ENCODE assay signal across 21 mouse cellular contexts in the genomic region with DNA sequence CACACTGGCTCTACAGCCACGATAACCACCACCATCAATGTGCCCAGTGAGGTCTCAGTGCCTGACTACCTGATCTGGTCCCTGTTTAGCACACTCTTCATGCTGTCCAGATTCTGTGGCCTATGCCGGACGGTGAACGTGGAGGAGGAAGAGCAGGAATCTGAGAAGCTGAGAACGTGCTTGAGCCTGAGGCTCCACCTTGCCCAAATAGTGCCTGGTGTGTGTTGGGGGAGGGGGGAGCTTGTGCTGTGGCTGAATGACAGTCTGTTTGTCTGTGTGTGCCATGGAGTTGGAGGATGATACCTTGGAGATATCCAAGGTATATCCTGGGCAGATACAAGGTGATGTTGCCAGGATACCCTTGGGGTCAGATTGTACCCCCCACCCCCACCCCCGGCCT. TPM values are rescaled to one million over a fixed set of nuclear protein-coding genes. Genes with fewer than 3 reads are reported as not detected.
DNase-seq lines count a peak whose midpoint lies in the region; ATAC-seq and TF ChIP-seq lines count a peak whose summit lies in the region.
"Had no signal": no experiment of that assay in that cellular context is flagged by ENCODE, and none has a peak within 500 bp of the region (broad histone marks: within the 10 kb centered on the region; RNA-seq: fewer than 3 reads in every experiment).

No protein-coding gene starts in this region.

- H3K27me3 ChIP-seq in intestine, embryonic 14.5 days (replicated peaks; ENCODE audit: control insufficient read depth, insufficient read depth, low read length): no peaks in the 10 kb centered on the region
- no peaks in the 10 kb centered on the region for H3K27me3 ChIP-seq in intestine, postnatal 0 days (replicated peaks; ENCODE audit: control insufficient read depth, insufficient read depth, low read length)
- H3K27me3 ChIP-seq: liver, embryonic 15.5 days had no signal

- H3K4me3 ChIP-seq in intestine, embryonic 14.5 days (ENCODE audit: low read depth, low read length): no peak overlapping the region
- H3K4me3 ChIP-seq in intestine, postnatal 0 days (ENCODE audit: low read depth, low read length): no peak overlapping the region
- H3K4me3 ChIP-seq in ES-E14 (ENCODE audit: insufficient read depth in 1 of 2, low read depth in 1 of 2, low read length in 2 of 2, poor library complexity in 1 of 2, severe bottlenecking in 1 of 2): no peak overlapping the region; a peak in 1 of 4 replicates
- H3K4me3 ChIP-seq: liver, embryonic 15.5 days had no signal

- no peaks in the 10 kb centered on the region for H3K36me3 ChIP-seq in intestine, embryonic 14.5 days (ENCODE audit: control insufficient read depth, insufficient read depth, low read length)
- H3K36me3 ChIP-seq in intestine, postnatal 0 days (ENCODE audit: control insufficient read depth, insufficient read depth): no peaks in the 10 kb centered on the region
- no peaks in the 10 kb centered on the region for H3K36me3 ChIP-seq in ES-E14 (ENCODE audit: control insufficient read depth, insufficient read depth, low read length, poor library complexity, severe bottlenecking)
- H3K36me3 ChIP-seq: liver, embryonic 15.5 days had no signal

- no peak overlapping the region for H3K27ac ChIP-seq in intestine, embryonic 14.5 days (ENCODE audit: low read depth)
- H3K27ac ChIP-seq in intestine, postnatal 0 days (ENCODE audit: low read depth, low read length): no peak overlapping the region
- no peak overlapping the region; the same call in 1 of the 2 replicates for H3K27ac ChIP-seq in ES-E14 (ENCODE audit: insufficient read depth, low read depth, low read length, poor library complexity, severe bottlenecking)
- H3K27ac ChIP-seq: liver, embryonic 15.5 days had no signal

- H3K9ac ChIP-seq in intestine, embryonic 14.5 days (ENCODE audit: low read length): no peak overlapping the region
- H3K9ac ChIP-seq in intestine, postnatal 0 days (ENCODE audit: low read depth, low read length): no peak overlapping the region
- 0 out of 2 replicates have a peak overlapping the region, but pooled peaks have one; percentile 9 for H3K9ac ChIP-seq in ES-E14 (ENCODE audit: insufficient read depth, low read depth, low read length, poor library complexity, severe bottlenecking)
- H3K9ac ChIP-seq: liver, embryonic 15.5 days had no signal

- no peaks in the 10 kb centered on the region for H3K9me3 ChIP-seq in intestine, embryonic 14.5 days (ENCODE audit: control insufficient read depth, low read length)
- H3K9me3 ChIP-seq in intestine, postnatal 0 days (ENCODE audit: control insufficient read depth): no peaks in the 10 kb centered on the region
- H3K9me3 ChIP-seq in ES-E14 (ENCODE audit: control insufficient read depth, insufficient read depth, low read depth, low read length): no peaks in the 10 kb centered on the region
- H3K9me3 ChIP-seq: liver, embryonic 15.5 days had no signal

- peak; percentile 19; the same call in 1 of the 2 replicates for ATAC-seq in intestine, embryonic 14.5 days (replicated peaks; ENCODE audit: low FRiP score, low TSS enrichment, low read depth)
- ATAC-seq in intestine, postnatal 0 days: no peak
- ATAC-seq in megakaryocyte progenitor cell, adult 5-6 weeks (replicated peaks; ENCODE audit: poor library complexity): peak; percentile 9; the same call in 1 of the 2 replicates

- H3K4me2 ChIP-seq in intestine, embryonic 14.5 days (ENCODE audit: low read length): no peak overlapping the region
- H3K4me2 ChIP-seq in intestine, postnatal 0 days (replicated peaks; ENCODE audit: low read depth): no peak overlapping the region
- H3K4me2 ChIP-seq: heart, embryonic 11.5 days; liver, embryonic 15.5 days had no signal

- in situ Hi-C loops in ES-E14 (cut with MboI; ENCODE audit: low sequenced_read_pairs in 2 of 2, unreplicated experiment in 2 of 2): no loop called here

- DNase-seq in intestine, embryonic 14.5 days (ENCODE audit: low spot score): no peak
- DNase-seq in ES-E14 (ENCODE audit: low read depth, low spot score): no peak
- peak; percentile 54 for DNase-seq in induced T-regulatory cell, adult 2 months (ENCODE audit: low read depth)
- no peak for DNase-seq in urinary bladder, adult 18-20 months (ENCODE audit: low spot score in 2 of 2)
- DNase-seq in cerebellum, postnatal 4 days (ENCODE audit: low spot score in 2 of 2): no peak
- DNase-seq in gastrocnemius, adult 8-10 months (ENCODE audit: low spot score in 2 of 2): no peak
- DNase-seq: adrenal gland, postnatal 10 days; cerebellum, adult 9-10 months; gastrocnemius, postnatal 25 days; heart, postnatal 4 days; kidney, adult 18-20 months; kidney, postnatal 14 days; right cerebral cortex, postnatal 4 days; thymus, postnatal 14 days had no signal

- WGBS in intestine, embryonic 14.5 days: 54% methylated on average over 6 of the region's 6 CpGs
- WGBS in intestine, postnatal 0 days: 42% methylated on average over 6 of the region's 6 CpGs

- no peaks in the 10 kb centered on the region for H3K4me1 ChIP-seq in intestine, embryonic 14.5 days (replicated peaks; ENCODE audit: control insufficient read depth, insufficient read depth, low read length)
- H3K4me1 ChIP-seq in intestine, postnatal 0 days (replicated peaks; ENCODE audit: control insufficient read depth, insufficient read depth, low read length): no peaks in the 10 kb centered on the region
- peaks cover 7 to 33% of the 10 kb centered on the region in 2 experiments for H3K4me1 ChIP-seq in ES-E14 (ENCODE audit: control insufficient read depth in 2 of 2, insufficient read depth in 2 of 2, low read length in 2 of 2, poor library complexity in 1 of 2)

- TF ChIP-seq CTCF in intestine, postnatal 0 days (IDR thresholded peaks at IDR 0.05; ENCODE audit: low read depth): no peak

TF ChIP-seq in ES-E14, 5 proteins besides CTCF, POLR2A, EP300 and RAD21:
- no peak for TF ChIP-seq HCFC1 (IDR thresholded peaks at IDR 0.05; ENCODE audit: borderline replicate concordance, insufficient read depth, low read length)
- no peak for TF ChIP-seq ZC3H11A (IDR thresholded peaks at IDR 0.05; ENCODE audit: borderline replicate concordance, low read depth, low read length)
- no peak for TF ChIP-seq ZNF384 (IDR thresholded peaks at IDR 0.05; ENCODE audit: low read depth, low read length)
- TF ChIP-seq MAFK (IDR thresholded peaks at IDR 0.05; ENCODE audit: insufficient read depth, low read depth, low read length): no peak
- no peak for TF ChIP-seq CHD2 (IDR thresholded peaks at IDR 0.05; ENCODE audit: low read depth, low read length)

RNA-seq across cellular contexts. Expression of gene Ifitm3, which starts 20.4 kb away (rescaled TPM):
- 295 and 303 TPM in 2 replicates for polyA plus RNA-seq in intestine, embryonic 14.5 days (2014; fragmentation: Nextera tagmentation; extraction: Ambion mirVana)
- 324 and 334 TPM in 2 replicates for polyA plus RNA-seq in intestine, postnatal 0 days (2015; fragmentation: Nextera tagmentation; extraction: Ambion mirVana)
- 353 and 601 TPM in 2 replicates for total RNA-seq in ES-E14 (2012; rRNA removed)
- total RNA-seq in megakaryocyte progenitor cell, adult 5-6 weeks (2015): 147 and 203 TPM in 2 replicates
- total RNA-seq in megakaryocyte progenitor cell, adult 5-6 weeks (2017): 49.4 and 56.2 TPM in 2 replicates
- total RNA-seq in gastrocnemius, adult 8-10 months (2022): 10 to 100 TPM; 20.8 to 38.8 (median 27.1) TPM

RNA-seq across cellular contexts. Expression of gene Ifitm1, which starts 23.2 kb away (rescaled TPM):
- 198 and 221 TPM in 2 replicates for polyA plus RNA-seq in intestine, embryonic 14.5 days (2014; fragmentation: Nextera tagmentation; extraction: Ambion mirVana)
- polyA plus RNA-seq in intestine, postnatal 0 days (2015; fragmentation: Nextera tagmentation; extraction: Ambion mirVana): 122 and 133 TPM in 2 replicates
- 274 and 585 TPM in 2 replicates for total RNA-seq in ES-E14 (2012; rRNA removed)
- 57.8 and 89.8 TPM in 2 replicates for total RNA-seq in megakaryocyte progenitor cell, adult 5-6 weeks (2015)
- total RNA-seq in megakaryocyte progenitor cell, adult 5-6 weeks (2017): 33.7 and 37.5 TPM in 2 replicates
- total RNA-seq in gastrocnemius, adult 8-10 months (2022): under 1 TPM; 0.34 to 0.99 (median 0.77) TPM

RNA-seq across cellular contexts. Expression of gene Ifitm6, which starts 27.5 kb away (rescaled TPM):
- polyA plus RNA-seq in intestine, embryonic 14.5 days (2014; fragmentation: Nextera tagmentation; extraction: Ambion mirVana): 0.78 and 1.2 TPM in 2 replicates
- polyA plus RNA-seq in intestine, postnatal 0 days (2015; fragmentation: Nextera tagmentation; extraction: Ambion mirVana): 0.93 and 1.0 TPM in 2 replicates
- 0.36 TPM in 1 of 2 replicates, not detected in the other for total RNA-seq in ES-E14 (2012; rRNA removed)
- total RNA-seq in megakaryocyte progenitor cell, adult 5-6 weeks (2015): 81.7 and 90.1 TPM in 2 replicates
- total RNA-seq in megakaryocyte progenitor cell, adult 5-6 weeks (2017): 37.7 and 55.9 TPM in 2 replicates
- total RNA-seq in gastrocnemius, adult 8-10 months (2022): not detected
- total RNA-seq: gastrocnemius, postnatal 25 days; layer of hippocampus, postnatal 14 days; left cerebral cortex, postnatal 14 days had no signal

RNA-seq across cellular contexts. Expression of gene Ifitm2, which starts 34.4 kb away (rescaled TPM):
- 1,598 and 1,676 TPM in 2 replicates for polyA plus RNA-seq in intestine, embryonic 14.5 days (2014; fragmentation: Nextera tagmentation; extraction: Ambion mirVana)
- polyA plus RNA-seq in intestine, postnatal 0 days (2015; fragmentation: Nextera tagmentation; extraction: Ambion mirVana): 686 and 738 TPM in 2 replicates
- 679 and 1,158 TPM in 2 replicates for total RNA-seq in ES-E14 (2012; rRNA removed)
- 577 and 637 TPM in 2 replicates for total RNA-seq in megakaryocyte progenitor cell, adult 5-6 weeks (2015)
- total RNA-seq in megakaryocyte progenitor cell, adult 5-6 weeks (2017): 287 and 322 TPM in 2 replicates
- 10 to 100 TPM; 25.1 to 51.9 (median 30.1) TPM for total RNA-seq in gastrocnemius, adult 8-10 months (2022)

RNA-seq across cellular contexts. Expression of gene Gm45717, which starts 34.4 kb away (rescaled TPM):
- 0.81 TPM in 1 of 2 replicates, not detected in the other for polyA plus RNA-seq in intestine, embryonic 14.5 days (2014; fragmentation: Nextera tagmentation; extraction: Ambion mirVana)
- polyA plus RNA-seq in intestine, postnatal 0 days (2015; fragmentation: Nextera tagmentation; extraction: Ambion mirVana): 0.38 TPM in 1 of 2 replicates, not detected in the other
- total RNA-seq in ES-E14 (2012; rRNA removed): not detected in 2 replicates
- total RNA-seq in megakaryocyte progenitor cell, adult 5-6 weeks (2015): not detected in 2 replicates
- total RNA-seq in megakaryocyte progenitor cell, adult 5-6 weeks (2017): 1.1 TPM in 1 of 2 replicates, not detected in the other
- total RNA-seq in gastrocnemius, adult 8-10 months (2022): not detected
- total RNA-seq: adrenal gland, postnatal 10 days; gastrocnemius, postnatal 25 days; heart, postnatal 4 days; layer of hippocampus, postnatal 14 days; left cerebral cortex, postnatal 14 days had no signal
- polyA plus RNA-seq: liver, embryonic 15.5 days; neural tube, embryonic 14.5 days had no signal

Comparison
In these comparisons a context has a peak if more than half of its experiments do, and no peak if none do; other contexts are left out.
1. RNA of gene Ifitm1, which starts 23.2 kb away (total RNA-seq): 274 to 585 TPM in ES-E14 and 33.7 to 89.8 TPM in megakaryocyte progenitor cell, adult 5-6 weeks; 0.34 to 0.99 TPM in gastrocnemius, adult 8-10 months; every median in the first group is over 10 times any median in the second.
2. RNA of gene Ifitm6, which starts 27.5 kb away (total RNA-seq): 37.7 to 90.1 TPM in megakaryocyte progenitor cell, adult 5-6 weeks; 0.36 TPM in ES-E14 and not detected in gastrocnemius, adult 8-10 months; every median in the first group is over 10 times any median in the second.